Mouse (Mus musculus) ES-Bruce4 (cell line): ENCODE results near the gene Ttl. TPM values are rescaled to one million over a fixed set of nuclear protein-coding genes. Genes with fewer than 3 reads are reported as not detected.

Experiments
- H3K27ac ChIP-seq: 2 replicates; pipeline ENCODE4 v1.5.1; 2012; ENCODE audit warnings: low read length, inconsistent platforms; ENCODE audit not compliant: insufficient read depth
- H3K27me3 ChIP-seq: 2 replicates; pipeline ENCODE4 v1.6.1; 2012; ENCODE audit warnings: mild to moderate bottlenecking, low read length, inconsistent platforms; ENCODE audit not compliant: control insufficient read depth, poor library complexity, insufficient read depth, severe bottlenecking
- H3K36me3 ChIP-seq: 2 replicates; pipeline ENCODE4 v1.6.1; 2012; ENCODE audit warnings: inconsistent platforms, mild to moderate bottlenecking, low read length, moderate library complexity; ENCODE audit not compliant: control insufficient read depth, poor library complexity, insufficient read depth, severe bottlenecking
- H3K4me1 ChIP-seq: one replicate; pipeline ENCODE4 v1.8.1; 2011; ENCODE audit warnings: low read length; ENCODE audit not compliant: control insufficient read depth, insufficient read depth
- H3K4me3 ChIP-seq: 2 replicates; pipeline ENCODE4 v1.5.1; 2011; ENCODE audit warnings: low read depth, mild to moderate bottlenecking, low read length
- H3K9ac ChIP-seq: 2 replicates; pipeline ENCODE4 v1.6.1; 2012; ENCODE audit warnings: low read depth, mild to moderate bottlenecking, inconsistent platforms; ENCODE audit not compliant: poor library complexity, severe bottlenecking
- H3K9me3 ChIP-seq: replicated peaks from 2 replicates; pipeline ENCODE4 v1.6.1; 2012; ENCODE audit warnings: mild to moderate bottlenecking, low read length, inconsistent platforms; ENCODE audit not compliant: control insufficient read depth, poor library complexity, insufficient read depth, severe bottlenecking
- CTCF ChIP-seq: IDR thresholded peaks from one replicate; pipeline ENCODE4 v1.8.1; 2011; ENCODE audit warnings: low read depth, low read length
- EP300 ChIP-seq: IDR thresholded peaks from 2 replicates; pipeline ENCODE4 v1.6.1; 2011; ENCODE audit warnings: low read depth, low read length; ENCODE audit not compliant: insufficient read depth
- POLR2A ChIP-seq: IDR thresholded peaks from one replicate; pipeline ENCODE4 v1.8.1; 2011; ENCODE audit warnings: low read length; ENCODE audit not compliant: insufficient read depth
- polyA plus RNA-seq: library from polyadenylated mRNA; stranded (reverse); fragments of >200 nt; gene quantifications from 2 replicates; pipeline ENCODE4 v1.2.4, GENCODE M21; 2011; ENCODE audit warnings: low read depth; ENCODE audit not compliant: missing spikeins, insufficient read depth, insufficient read length

Gene Ttl
- 5.8 and 8.2 TPM in 2 replicates for polyA plus RNA-seq

DNA sequence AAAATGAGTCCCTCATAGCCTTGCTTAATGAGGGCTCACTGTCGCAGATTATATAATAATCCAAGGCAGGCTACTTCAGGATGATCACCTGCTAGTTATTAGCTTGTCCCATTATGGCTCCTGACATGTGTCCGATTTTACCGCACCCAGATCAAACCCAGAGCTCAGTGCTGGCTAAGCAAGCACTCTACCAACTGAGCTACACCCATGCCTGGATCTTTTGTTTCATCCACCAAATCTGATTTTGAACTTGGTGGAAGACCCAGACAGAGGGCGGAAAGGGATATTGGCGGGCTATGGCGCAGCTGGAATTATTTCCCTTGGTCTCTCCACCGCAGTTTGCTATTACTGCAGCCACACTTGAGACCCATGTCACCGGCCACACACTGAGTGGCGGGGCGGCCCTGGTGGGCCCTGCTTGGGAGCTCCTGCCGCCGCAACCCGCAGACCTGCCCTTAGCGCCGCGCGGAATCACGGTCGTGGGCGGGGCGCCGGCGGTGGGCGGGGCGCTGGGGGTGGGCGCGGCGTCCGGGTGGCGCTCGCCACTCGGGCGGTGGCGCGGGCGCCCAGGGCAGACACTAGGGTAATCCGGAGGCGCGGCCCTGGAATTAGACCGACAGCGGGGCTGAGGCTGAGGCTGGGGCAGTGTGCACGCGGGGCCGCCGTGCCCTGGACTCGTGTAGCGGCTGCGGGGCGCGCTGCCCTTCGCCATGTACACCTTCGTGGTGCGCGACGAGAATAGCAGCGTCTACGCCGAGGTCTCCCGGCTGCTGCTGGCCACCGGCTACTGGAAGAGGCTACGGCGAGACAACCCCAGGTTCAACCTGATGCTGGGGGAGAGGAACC, at the start of gene Ttl:
Gene Ttl (plus strand): TSS at position 506 of the 846 bp plus-strand sequence.
- Histone ChIP-seq H3K4me3 (peak within 1 kb of the TSS; percentile 95), H3K9ac (peak within 1 kb of the TSS; percentile 91), H3K9me3 (peaks cover 13% of the 10 kb centered on the region), H3K36me3 (no peaks in the 10 kb centered on the region), H3K27me3 (no peaks in the 10 kb centered on the region), H3K4me1 (no peaks in the 10 kb centered on the region), H3K27ac (no peak within 1 kb of the TSS)
- TF ChIP-seq EP300 (no peak), POLR2A (peak; percentile 62), CTCF (no peak)

GRCm38 (mm10) chr2:129020106-129020505, 45.6 kb upstream of the Ttl start:
- no peak overlapping the region for H3K4me3 ChIP-seq
- no peak overlapping the region for H3K27ac ChIP-seq
- H3K27me3 ChIP-seq = peaks cover 1% of the 10 kb centered on the region; the same call in 1 of the 2 replicates
- H3K9me3 ChIP-seq = no peaks in the 10 kb centered on the region; the same call in 1 of the 2 replicates
- no peak for TF ChIP-seq EP300
- no peak for TF ChIP-seq POLR2A
- no peak for TF ChIP-seq CTCF
- H3K36me3 ChIP-seq = no peaks in the 10 kb centered on the region
- H3K9ac ChIP-seq = no peak overlapping the region
- H3K4me1 ChIP-seq = no peaks in the 10 kb centered on the region

GRCm38 (mm10) chr2:129024820-129025219, 40.9 kb upstream of the Ttl start:
- Histone ChIP-seq H3K4me3 (no peak overlapping the region), H3K9me3 (no peaks in the 10 kb centered on the region)
- TF ChIP-seq POLR2A = no peak
- TF ChIP-seq CTCF = no peak
- no peak for TF ChIP-seq EP300

DNA sequence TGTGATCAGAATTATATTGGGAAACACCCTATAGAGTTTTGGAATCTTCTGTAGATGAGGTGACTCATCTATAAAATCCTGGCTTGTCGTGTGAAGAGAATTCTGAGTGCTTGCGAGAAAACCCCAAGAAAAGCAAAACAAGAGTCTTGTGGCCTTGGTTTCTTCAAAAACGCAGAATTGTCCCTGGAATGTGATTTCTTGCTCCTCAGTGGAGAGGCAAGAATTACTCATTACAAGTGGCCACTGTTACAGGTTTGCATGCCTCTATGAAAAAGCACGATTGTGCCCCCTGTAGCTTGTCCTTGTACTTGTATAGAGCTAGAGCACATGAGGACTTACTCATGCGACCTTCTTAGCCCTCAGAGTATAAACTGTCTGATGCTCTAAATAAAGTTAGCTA, 30.4 kb upstream of the Ttl start:
- Histone ChIP-seq H3K27ac (no peak overlapping the region), H3K4me3 (no peak overlapping the region), H3K36me3 (no peaks in the 10 kb centered on the region), H3K27me3 (no peaks in the 10 kb centered on the region), H3K9me3 (no peaks in the 10 kb centered on the region), H3K9ac (no peak overlapping the region), H3K4me1 (no peaks in the 10 kb centered on the region)
- TF ChIP-seq CTCF = no peak
- no peak for TF ChIP-seq EP300
- no peak for TF ChIP-seq POLR2A

More at GRCm38 (mm10) chr2:129024820-129025219, 40.9 kb upstream of the Ttl start:
- no peak overlapping the region for H3K27ac ChIP-seq
- H3K4me1 ChIP-seq = no peaks in the 10 kb centered on the region
- no peaks in the 10 kb centered on the region for H3K27me3 ChIP-seq
- H3K9ac ChIP-seq = no peak overlapping the region
- no peaks in the 10 kb centered on the region for H3K36me3 ChIP-seq

DNA sequence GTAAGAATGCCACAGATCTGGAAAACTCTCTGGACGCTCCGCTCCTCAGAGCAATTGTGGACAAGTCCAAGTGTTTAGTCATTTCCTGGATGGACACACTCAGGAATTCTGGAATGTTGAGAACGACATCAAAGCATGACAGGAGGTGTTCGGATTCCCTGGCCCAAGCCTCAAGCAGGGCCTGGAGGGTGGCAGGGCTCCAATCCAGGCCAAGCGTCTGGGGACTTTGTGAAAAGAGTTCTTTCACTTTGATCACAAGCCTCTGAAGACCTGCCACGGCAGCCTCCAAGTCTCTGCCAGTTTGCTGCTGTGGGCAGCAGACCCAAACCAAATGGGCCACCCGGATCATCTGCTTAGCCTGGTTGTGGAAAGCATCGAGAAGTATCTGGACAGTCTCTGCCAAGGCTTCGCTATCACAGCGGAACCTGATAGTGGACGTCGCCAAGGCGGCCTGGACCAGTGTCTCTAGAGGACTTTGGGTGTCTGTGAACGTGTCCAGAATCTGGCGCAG, 27.3 kb upstream of the Ttl start:
- TF ChIP-seq EP300 (no peak), CTCF (no peak), POLR2A (no peak)
- Histone ChIP-seq H3K27me3 (no peaks in the 10 kb centered on the region), H3K4me3 (peak overlapping the region; percentile 65), H3K4me1 (no peaks in the 10 kb centered on the region), H3K27ac (no peak overlapping the region), H3K36me3 (no peaks in the 10 kb centered on the region), H3K9ac (peak overlapping the region; percentile 35; the same call in 1 of the 2 replicates), H3K9me3 (no peaks in the 10 kb centered on the region)
